Mouse (Mus musculus): ENCODE results near the gene Prkce.

DNA sequence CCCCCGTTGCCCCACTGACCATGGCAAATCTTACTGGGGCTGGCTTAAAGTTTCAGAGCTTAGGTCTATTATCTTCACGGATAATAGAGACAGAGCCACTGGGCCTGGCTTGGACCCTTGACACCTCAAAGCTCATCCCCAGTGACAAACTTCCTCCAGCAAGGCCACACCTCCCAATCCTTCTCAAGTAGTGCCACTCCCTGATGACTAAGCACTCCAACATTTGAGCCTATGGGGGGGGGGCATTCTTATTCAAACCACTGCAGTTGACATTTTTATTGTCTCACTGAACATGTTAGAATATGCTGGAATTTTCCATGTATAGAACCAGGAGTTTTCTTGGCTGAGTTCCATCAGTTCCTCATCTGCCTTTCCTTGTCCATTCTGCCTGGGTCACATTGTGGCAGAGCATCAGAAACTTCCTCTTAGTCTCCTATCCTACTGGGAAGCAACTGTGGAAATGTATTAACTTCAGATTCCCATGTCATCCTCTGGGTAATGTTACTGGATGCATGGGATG lies 523.3 kb downstream of the Prkce start:
- TF ChIP-seq CTCF (IDR thresholded peaks at IDR 0.05; ENCODE audit: borderline replicate concordance, extremely low read depth, insufficient read depth, insufficient read length) (no peak), POLR2A (IDR thresholded peaks at IDR 0.05; ENCODE audit: borderline replicate concordance, extremely low read depth, insufficient read depth, insufficient read length, poor library complexity, severe bottlenecking) (no peak)

All from brain, embryonic 14.5 days (tissue).